ENCODE assay signal across 9 mouse cellular contexts in the genomic region with DNA sequence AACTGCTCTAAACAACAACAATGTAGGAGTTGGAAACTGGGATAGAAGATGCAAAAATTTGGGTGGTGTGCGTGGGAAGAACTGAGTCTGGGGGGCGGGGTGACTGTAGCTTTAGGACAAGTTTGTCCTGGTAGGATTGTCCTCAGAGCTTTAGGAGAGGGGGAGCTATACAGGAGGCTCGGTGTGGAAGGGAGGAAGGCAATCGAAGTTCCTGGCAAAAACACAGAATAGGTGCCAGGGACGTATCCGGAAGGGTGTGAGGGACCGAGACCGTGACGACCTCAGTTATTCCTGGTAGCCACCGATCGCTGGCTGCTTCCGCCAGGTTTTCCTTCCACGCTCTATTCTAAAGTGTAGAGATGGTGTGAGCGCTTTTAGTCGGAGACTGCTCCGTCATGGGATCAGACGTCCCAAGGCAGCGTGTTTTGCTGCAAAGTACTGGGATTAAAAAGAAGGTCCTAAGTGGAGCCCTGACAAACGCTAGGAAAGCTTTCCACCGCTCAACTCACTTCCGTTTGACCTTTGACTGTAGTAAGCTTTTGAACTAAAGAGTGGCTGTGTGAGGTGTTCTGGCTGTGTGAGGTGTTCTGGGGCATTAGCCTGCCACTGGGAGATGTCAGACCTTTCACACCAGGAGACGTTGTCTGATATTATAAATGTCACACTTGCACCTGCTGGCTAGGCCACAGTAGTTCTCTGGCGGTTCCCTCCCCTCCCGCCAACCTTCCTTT. TPM values are rescaled to one million over a fixed set of nuclear protein-coding genes. Genes with fewer than 3 reads are reported as not detected.
A peak's percentile ranks its signal among the peaks of the same experiment; 100 is the strongest.
DNase-seq lines count a peak whose midpoint lies in the region; ATAC-seq and TF ChIP-seq lines count a peak whose summit lies in the region.
"Had no signal": no experiment of that assay in that cellular context is flagged by ENCODE, and none has a peak within 500 bp of the region (broad histone marks: within the 10 kb centered on the region; RNA-seq: fewer than 3 reads in every experiment).

No protein-coding gene starts in this region.

- H3K27me3 ChIP-seq in kidney, embryonic 15.5 days = peaks cover 63% of the 10 kb centered on the region
- peaks cover 64% of the 10 kb centered on the region for H3K27me3 ChIP-seq in embryonic facial prominence, embryonic 14.5 days (replicated peaks; ENCODE audit: control insufficient read depth, insufficient read depth, low read length)
- H3K27me3 ChIP-seq in intestine, postnatal 0 days (replicated peaks; ENCODE audit: control insufficient read depth, insufficient read depth, low read length) = 0 out of 2 replicates have a peak, but pooled peaks cover 2% of the 10 kb centered on the region
- H3K27me3 ChIP-seq in neural tube, embryonic 13.5 days = peaks cover 59% of the 10 kb centered on the region
- H3K27me3 ChIP-seq in thymus, adult 2 months (ENCODE audit: control insufficient read depth, insufficient read depth, low read length) = peaks cover 10% of the 10 kb centered on the region

- TF ChIP-seq CTCF in intestine, postnatal 0 days (IDR thresholded peaks at IDR 0.05; ENCODE audit: low read depth) = no peak
- TF ChIP-seq CTCF in thymus, adult 2 months (IDR thresholded peaks at IDR 0.05; ENCODE audit: borderline replicate concordance, control insufficient read depth, extremely low read depth, insufficient read depth, low read length, poor library complexity) = no peak

- no peak for TF ChIP-seq POLR2A in thymus, adult 2 months (IDR thresholded peaks at IDR 0.05; ENCODE audit: control insufficient read depth, extremely low read depth, insufficient read depth, low read length, poor library complexity)

- H3K27ac ChIP-seq in kidney, embryonic 15.5 days = no peak overlapping the region
- H3K27ac ChIP-seq in embryonic facial prominence, embryonic 14.5 days (replicated peaks; ENCODE audit: low read depth, low read length) = no peak overlapping the region
- H3K27ac ChIP-seq in intestine, postnatal 0 days (ENCODE audit: low read depth, low read length) = peak overlapping the region; percentile 47
- H3K27ac ChIP-seq in neural tube, embryonic 13.5 days (replicated peaks) = no peak overlapping the region
- H3K27ac ChIP-seq in thymus, adult 2 months (ENCODE audit: control insufficient read depth, insufficient read depth, low read length) = no peak overlapping the region

- H3K9ac ChIP-seq in kidney, embryonic 15.5 days = 0 out of 2 replicates have a peak overlapping the region, but pooled peaks have one; percentile 14
- peak overlapping the region; percentile 67; the same call in 1 of the 2 replicates for H3K9ac ChIP-seq in embryonic facial prominence, embryonic 14.5 days (ENCODE audit: low read depth, low read length)
- H3K9ac ChIP-seq in intestine, postnatal 0 days (ENCODE audit: low read depth, low read length) = peak overlapping the region; percentile 57; the same call in 1 of the 2 replicates
- no peak overlapping the region; the same call in 1 of the 2 replicates for H3K9ac ChIP-seq in neural tube, embryonic 13.5 days

- DNase-seq in kidney, postnatal 10 days = no peak
- no peak for DNase-seq in embryonic facial prominence, embryonic 14.5 days (ENCODE audit: low spot score)
- no peak for DNase-seq in thymus, adult 2 months
- no peak for DNase-seq in adipocyte (ENCODE audit: low spot score)

- H3K9me3 ChIP-seq in kidney, embryonic 15.5 days (replicated peaks) = no peaks in the 10 kb centered on the region
- H3K9me3 ChIP-seq in embryonic facial prominence, embryonic 14.5 days (ENCODE audit: control insufficient read depth, low read length) = peaks cover 1% of the 10 kb centered on the region; the same call in 1 of the 2 replicates
- no peaks in the 10 kb centered on the region for H3K9me3 ChIP-seq in intestine, postnatal 0 days (ENCODE audit: control insufficient read depth)
- H3K9me3 ChIP-seq in neural tube, embryonic 13.5 days = peaks cover 2% of the 10 kb centered on the region; the same call in 1 of the 2 replicates

- no peaks in the 10 kb centered on the region for H3K36me3 ChIP-seq in kidney, embryonic 15.5 days
- no peaks in the 10 kb centered on the region for H3K36me3 ChIP-seq in embryonic facial prominence, embryonic 14.5 days (ENCODE audit: control insufficient read depth, insufficient read depth, low read length)
- H3K36me3 ChIP-seq in intestine, postnatal 0 days (ENCODE audit: control insufficient read depth, insufficient read depth) = no peaks in the 10 kb centered on the region
- no peaks in the 10 kb centered on the region for H3K36me3 ChIP-seq in neural tube, embryonic 13.5 days
- H3K36me3 ChIP-seq in thymus, adult 2 months (ENCODE audit: control insufficient read depth, insufficient read depth, low read length) = no peaks in the 10 kb centered on the region

- H3K4me1 ChIP-seq in kidney, embryonic 15.5 days = peaks cover 16% of the 10 kb centered on the region
- 0 out of 2 replicates have a peak, but pooled peaks cover 8% of the 10 kb centered on the region for H3K4me1 ChIP-seq in embryonic facial prominence, embryonic 14.5 days (ENCODE audit: control insufficient read depth, insufficient read depth, low read length)
- H3K4me1 ChIP-seq in intestine, postnatal 0 days (replicated peaks; ENCODE audit: control insufficient read depth, insufficient read depth, low read length) = no peaks in the 10 kb centered on the region
- peaks cover 12% of the 10 kb centered on the region for H3K4me1 ChIP-seq in neural tube, embryonic 13.5 days (replicated peaks)
- peaks cover 24% of the 10 kb centered on the region for H3K4me1 ChIP-seq in thymus, adult 2 months (replicated peaks; ENCODE audit: control insufficient read depth, insufficient read depth, low read length)

- peak overlapping the region; percentile 60 for H3K4me3 ChIP-seq in kidney, embryonic 15.5 days (replicated peaks)
- peak overlapping the region; percentile 56 for H3K4me3 ChIP-seq in embryonic facial prominence, embryonic 14.5 days (ENCODE audit: low read depth, low read length)
- peak overlapping the region; percentile 55 for H3K4me3 ChIP-seq in intestine, postnatal 0 days (ENCODE audit: low read depth, low read length)
- H3K4me3 ChIP-seq in neural tube, embryonic 13.5 days = peak overlapping the region; percentile 58
- no peak overlapping the region for H3K4me3 ChIP-seq in thymus, adult 2 months (ENCODE audit: control insufficient read depth, insufficient read depth, low read length)

- peak overlapping the region; percentile 99 for H3K4me2 ChIP-seq in kidney, embryonic 15.5 days
- H3K4me2 ChIP-seq in embryonic facial prominence, embryonic 14.5 days (ENCODE audit: low read depth, low read length) = peak overlapping the region; percentile 96
- peak overlapping the region; percentile 91 for H3K4me2 ChIP-seq in intestine, postnatal 0 days (replicated peaks; ENCODE audit: low read depth)
- peak overlapping the region; percentile 91 for H3K4me2 ChIP-seq in neural tube, embryonic 13.5 days

- 7% methylated on average over 24 of the region's 24 CpGs for WGBS in kidney, embryonic 15.5 days
- WGBS in embryonic facial prominence, embryonic 14.5 days = 7% methylated on average over 24 of the region's 24 CpGs
- WGBS in intestine, postnatal 0 days = 13% methylated on average over 24 of the region's 24 CpGs
- WGBS in neural tube, embryonic 13.5 days = 11% methylated on average over 24 of the region's 24 CpGs
- 56% methylated on average over 24 of the region's 24 CpGs for WGBS in thymus, adult 2 months

- 0 out of 2 replicates have a peak, but pooled peaks have one; percentile 10 for ATAC-seq in kidney, embryonic 15.5 days (replicated peaks; ENCODE audit: low FRiP score)
- ATAC-seq in embryonic facial prominence, embryonic 14.5 days (ENCODE audit: low read depth) = no peak
- ATAC-seq in intestine, postnatal 0 days = 0 out of 2 replicates have a peak, but pooled peaks have one; percentile 11
- peak; percentile 24 for ATAC-seq in neural tube, embryonic 13.5 days (ENCODE audit: low read depth)
- ATAC-seq in cerebellum, adult (ENCODE audit: insufficient number of reproducible peaks, low FRiP score, low TSS enrichment) = no peak

RNA-seq across cellular contexts. Expression of a gene that starts 1.3 kb away (rescaled TPM):
- 1.1 and 1.2 TPM in 2 replicates for polyA plus RNA-seq in kidney, embryonic 15.5 days (2015; fragmentation: Nextera tagmentation; extraction: Ambion mirVana)
- polyA plus RNA-seq in embryonic facial prominence, embryonic 14.5 days (2014; fragmentation: Nextera tagmentation; extraction: Ambion mirVana) = 0.68 and 1.4 TPM in 2 replicates
- 3.0 and 3.3 TPM in 2 replicates for polyA plus RNA-seq in intestine, postnatal 0 days (2015; fragmentation: Nextera tagmentation; extraction: Ambion mirVana)
- 2.7 and 3.2 TPM in 2 replicates for polyA plus RNA-seq in neural tube, embryonic 13.5 days (2015; fragmentation: Nextera tagmentation; extraction: Ambion mirVana)
- polyA plus RNA-seq in thymus, adult 2 months (2012; rRNA removed) = 0.13 and 0.34 TPM in 2 replicates
- polyA plus RNA-seq: Patski had no signal

RNA-seq across cellular contexts. Expression of a gene that starts 17.2 kb away (rescaled TPM):
- 181 and 182 TPM in 2 replicates for polyA plus RNA-seq in kidney, embryonic 15.5 days (2015; fragmentation: Nextera tagmentation; extraction: Ambion mirVana)
- polyA plus RNA-seq in embryonic facial prominence, embryonic 14.5 days (2014; fragmentation: Nextera tagmentation; extraction: Ambion mirVana) = 159 and 174 TPM in 2 replicates
- 70.7 and 72.8 TPM in 2 replicates for polyA plus RNA-seq in intestine, postnatal 0 days (2015; fragmentation: Nextera tagmentation; extraction: Ambion mirVana)
- 181 and 201 TPM in 2 replicates for polyA plus RNA-seq in neural tube, embryonic 13.5 days (2015; fragmentation: Nextera tagmentation; extraction: Ambion mirVana)
- 59.7 and 61.2 TPM in 2 replicates for polyA plus RNA-seq in thymus, adult 2 months (2012; rRNA removed)

RNA-seq across cellular contexts. Expression of a gene that starts 30.4 kb away (rescaled TPM):
- not detected in 2 replicates for polyA plus RNA-seq in kidney, embryonic 15.5 days (2015; fragmentation: Nextera tagmentation; extraction: Ambion mirVana)
- polyA plus RNA-seq in embryonic facial prominence, embryonic 14.5 days (2014; fragmentation: Nextera tagmentation; extraction: Ambion mirVana) = not detected in 2 replicates
- not detected in 2 replicates for polyA plus RNA-seq in intestine, postnatal 0 days (2015; fragmentation: Nextera tagmentation; extraction: Ambion mirVana)
- not detected in 2 replicates for polyA plus RNA-seq in neural tube, embryonic 13.5 days (2015; fragmentation: Nextera tagmentation; extraction: Ambion mirVana)
- polyA plus RNA-seq in thymus, adult 2 months (2012; rRNA removed) = 0.49 TPM in 1 of 2 replicates, not detected in the other
- polyA plus RNA-seq: Patski had no signal

Comparison
In these comparisons a context has a peak if more than half of its experiments do, and no peak if none do; other contexts are left out.
1. ATAC-seq: peak in kidney, embryonic 15.5 days (single experiment), intestine, postnatal 0 days (single experiment) and neural tube, embryonic 13.5 days (single experiment); none in embryonic facial prominence, embryonic 14.5 days (single experiment) and cerebellum, adult (single experiment).
2. Peak in every context shown above with its lines, with median percentiles within 50 percentile points of each other: H3K4me2 ChIP-seq.